Mouse (Mus musculus) CH12.LX (cell line): Measurements from ENCODE around the gene Rasgef1c. TPM values are rescaled to one million over a fixed set of nuclear protein-coding genes. Genes with fewer than 3 reads are reported as not detected.

Experiments
- DNase-seq: peaks from one replicate; pipeline ENCODE4 v3.0.0-alpha.2; 2013; ENCODE audit errors: extremely low read depth
- H3K27ac ChIP-seq: 2 replicates; pipeline ENCODE4 v1.5.1; 2012; ENCODE audit warnings: low read depth, mild to moderate bottlenecking, control low read depth, moderate library complexity; ENCODE audit not compliant: insufficient read depth
- H3K27me3 ChIP-seq: replicated peaks from 2 replicates; pipeline ENCODE3; 2012; ENCODE audit warnings: inconsistent platforms
- H3K36me3 ChIP-seq, 2 experiments: replicated peaks in 1 of 2; 2 replicates each; pipeline versions ENCODE3 to v1.6.1; 2012; ENCODE audit warnings: inconsistent platforms in 1 of 2, low read length in 1 of 2, mild to moderate bottlenecking in 1 of 2, mixed read lengths in 1 of 2, moderate library complexity in 1 of 2; ENCODE audit not compliant: control insufficient read depth in 1 of 2, insufficient read depth in 1 of 2
- H3K4me1 ChIP-seq, 2 experiments: 2 replicates each; pipeline ENCODE4 v1.6.1; 2012; ENCODE audit warnings: inconsistent platforms in 1 of 2, moderate library complexity in 1 of 2; ENCODE audit not compliant: insufficient read depth in 2 of 2, control insufficient read depth in 1 of 2
- H3K4me2 ChIP-seq: 2 replicates; pipeline ENCODE4 v1.6.1; 2012; ENCODE audit warnings: low read depth, mild to moderate bottlenecking, control low read depth; ENCODE audit not compliant: poor library complexity, insufficient read depth, severe bottlenecking
- H3K4me3 ChIP-seq, 3 experiments: fragments of 150-350 bp in 1 of 3; sonication (generic) in 1 of 3; replicated peaks in 1 of 3; 2 replicates each; pipeline versions ENCODE3 to v1.5.1; 2011 to 2012; ENCODE audit warnings: low read depth in 2 of 3, low read length in 2 of 3, mild to moderate bottlenecking in 2 of 3, moderate library complexity in 2 of 3, control low read depth in 1 of 3, improper control_type of control experiment in 1 of 3, inconsistent platforms in 1 of 3, mixed read lengths in 1 of 3; ENCODE audit not compliant: poor library complexity in 1 of 3
- H3K79me2 ChIP-seq: replicated peaks from 2 replicates; pipeline ENCODE4 v1.6.1; 2012; ENCODE audit warnings: mild to moderate bottlenecking, moderate library complexity; ENCODE audit not compliant: control insufficient read depth, poor library complexity, insufficient read depth, severe bottlenecking; ENCODE audit errors: extremely low read depth
- H3K9ac ChIP-seq: 2 replicates; pipeline ENCODE4 v1.6.1; 2012; ENCODE audit warnings: low read depth, mild to moderate bottlenecking, control low read depth, moderate library complexity; ENCODE audit not compliant: insufficient read depth
- H3K9me3 ChIP-seq: replicated peaks from 2 replicates; pipeline ENCODE3; 2012; ENCODE audit warnings: low read length, inconsistent platforms, mixed read lengths
- BHLHE40 ChIP-seq: IDR thresholded peaks from 2 replicates; pipeline ENCODE4 v1.6.1; 2011; ENCODE audit warnings: mild to moderate bottlenecking, low read depth, low read length, improper control_type of control experiment
- CHD2 ChIP-seq: IDR thresholded peaks from 2 replicates; pipeline ENCODE4 v1.6.1; 2011; ENCODE audit warnings: low read length, improper control_type of control experiment
- CTCF ChIP-seq, 2 experiments: IDR thresholded peaks in 1 of 2; conservative IDR thresholded peaks in 1 of 2; 2 replicates each; pipeline ENCODE4 v1.5.1; 2011 to 2012; ENCODE audit warnings: low read depth in 2 of 2, low read length in 2 of 2, improper control_type of control experiment in 1 of 2, inconsistent platforms in 1 of 2, mild to moderate bottlenecking in 1 of 2, moderate library complexity in 1 of 2
- EP300 ChIP-seq: IDR thresholded peaks from 2 replicates; pipeline ENCODE4 v1.6.1; 2011; ENCODE audit warnings: low read length, improper control_type of control experiment
- ETS1 ChIP-seq: conservative IDR thresholded peaks from 2 replicates; pipeline ENCODE4 v1.6.1; 2012; ENCODE audit warnings: low read depth, mild to moderate bottlenecking, inconsistent platforms, low read length, improper control_type of control experiment, moderate library complexity
- IRF4 ChIP-seq: IDR thresholded peaks from 2 replicates; pipeline ENCODE4 v1.6.1; 2014; ENCODE audit warnings: low read depth, mild to moderate bottlenecking, inconsistent platforms, low read length, improper control_type of control experiment
- JUN ChIP-seq: IDR thresholded peaks from 2 replicates; pipeline ENCODE4 v1.6.1; 2011; ENCODE audit warnings: low read depth, mild to moderate bottlenecking, low read length, improper control_type of control experiment, moderate library complexity; ENCODE audit not compliant: insufficient read depth
- JUND ChIP-seq: conservative IDR thresholded peaks from 2 replicates; pipeline ENCODE4 v1.6.1; 2011; ENCODE audit warnings: low read depth, low read length, improper control_type of control experiment
- MAX ChIP-seq: IDR thresholded peaks from 2 replicates; pipeline ENCODE4 v1.6.1; 2011; ENCODE audit warnings: low read length, improper control_type of control experiment
- MAZ ChIP-seq: IDR thresholded peaks from 2 replicates; pipeline ENCODE4 v1.6.1; 2012; ENCODE audit warnings: low read depth, mild to moderate bottlenecking, inconsistent platforms, low read length, improper control_type of control experiment, moderate library complexity
- MEF2A ChIP-seq: IDR thresholded peaks from 2 replicates; pipeline ENCODE4 v1.6.1; 2014; ENCODE audit warnings: low read depth, mild to moderate bottlenecking, inconsistent platforms, low read length, improper control_type of control experiment, borderline replicate concordance
- MXI1 ChIP-seq: IDR thresholded peaks from 2 replicates; pipeline ENCODE4 v1.6.1; 2011; ENCODE audit warnings: mild to moderate bottlenecking, low read depth, low read length, improper control_type of control experiment
- NELFE ChIP-seq: IDR thresholded peaks from 2 replicates; pipeline ENCODE4 v1.6.1; 2011; ENCODE audit warnings: low read depth, low read length, improper control_type of control experiment
- RAD21 ChIP-seq: IDR thresholded peaks from 2 replicates; pipeline ENCODE4 v1.6.1; 2011; ENCODE audit warnings: low read depth, mild to moderate bottlenecking, low read length, improper control_type of control experiment, moderate library complexity
- SMC3 ChIP-seq: IDR thresholded peaks from 2 replicates; pipeline ENCODE4 v1.6.1; 2011; ENCODE audit warnings: low read depth, low read length, improper control_type of control experiment
- TBP ChIP-seq: conservative IDR thresholded peaks from 2 replicates; pipeline ENCODE4 v1.6.1; 2011; ENCODE audit warnings: low read depth, low read length, improper control_type of control experiment
- TCF12 ChIP-seq: IDR thresholded peaks from 2 replicates; pipeline ENCODE4 v1.6.1; 2014; ENCODE audit warnings: low read depth, mild to moderate bottlenecking, inconsistent platforms, low read length, improper control_type of control experiment
- USF1 ChIP-seq: IDR thresholded peaks from 2 replicates; pipeline ENCODE4 v1.6.1; 2014; ENCODE audit warnings: low read depth, mild to moderate bottlenecking, inconsistent platforms, low read length, improper control_type of control experiment
- USF2 ChIP-seq: conservative IDR thresholded peaks from 2 replicates; pipeline ENCODE4 v1.6.1; 2011; ENCODE audit warnings: low read depth, low read length, improper control_type of control experiment
- ZC3H11A ChIP-seq: IDR thresholded peaks from 2 replicates; pipeline ENCODE4 v1.6.1; 2012; ENCODE audit warnings: low read depth, mild to moderate bottlenecking, inconsistent platforms, low read length, improper control_type of control experiment
- ZNF384 ChIP-seq: IDR thresholded peaks from 2 replicates; pipeline ENCODE4 v1.6.1; 2012; ENCODE audit warnings: low read depth, low read length, improper control_type of control experiment, inconsistent platforms
- dilution Hi-C: fragments of 300-500 bp; cut with MboI; formaldehyde crosslinking; loops from 2 replicates; pipeline ENCODE4 v1.14.3; 2020; ENCODE audit warnings: low sequenced_read_pairs; ENCODE audit not compliant: extremely low pct_unique_long_range_greater_than_20kb, extremely low pct_ligation_motif_present
- in situ Hi-C: fragments of 300-500 bp; cut with MboI; formaldehyde crosslinking; loops from 3 replicates; pipeline ENCODE4 v1.14.3; 2019; ENCODE audit warnings: low sequenced_read_pairs, low pct_ligation_motif_present, low pct_unique_long_range_greater_than_20kb, mixed read lengths
- polyA plus RNA-seq: library from polyadenylated mRNA; unstranded; fragments of >175 nt; gene quantifications from 2 replicates; pipeline ENCODE4 v1.2.1, GENCODE M21; 2012; ENCODE audit warnings: low read depth; ENCODE audit not compliant: insufficient read length
- total RNA-seq, 2 experiments: library from RNA; depleted of rRNA; stranded (reverse); fragments of 300-350 nt in 1 of 2; fragments of >200 nt in 1 of 2; gene quantifications; 2 replicates each; pipeline ENCODE4 v1.2.3; 2012 to 2014

Rasgef1c gene
- total and polyA plus RNA-seq, 3 experiments = not detected

DNA sequence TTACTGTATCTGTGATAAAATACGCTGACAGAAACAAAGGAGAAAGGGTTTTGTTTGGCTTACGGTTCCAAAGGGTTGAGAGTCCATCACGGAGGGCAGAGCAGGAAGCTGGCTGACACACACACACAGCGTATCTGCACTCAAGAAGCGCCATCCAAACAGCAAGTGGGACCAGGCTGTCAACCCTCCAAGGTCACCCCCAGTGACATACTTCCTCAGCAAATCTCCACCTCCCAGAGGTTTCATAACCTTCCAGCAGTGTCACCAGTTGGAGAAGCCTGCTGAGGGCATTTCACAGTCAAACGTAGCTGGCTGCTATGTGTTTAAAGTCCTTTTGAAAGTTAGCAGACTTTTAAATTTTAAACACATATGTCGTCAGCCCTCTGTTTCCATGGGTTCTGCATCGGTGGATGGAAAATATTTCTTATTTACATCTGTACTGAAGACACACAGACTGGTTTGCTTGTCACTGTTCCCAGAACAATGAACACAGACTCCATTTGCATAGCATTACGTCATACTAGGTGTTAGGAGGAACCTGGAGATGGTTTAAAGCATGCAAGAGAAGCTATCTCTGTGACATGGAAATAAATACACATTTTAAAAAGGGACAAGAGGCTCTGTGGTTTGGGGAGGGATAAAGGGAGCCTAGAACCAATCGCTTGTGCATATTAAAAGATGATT is 72.2 kb downstream of the Rasgef1c start:
- Histone ChIP-seq H3K27me3 (no peaks in the 10 kb centered on the region), H3K27ac (no peak overlapping the region), H3K79me2 (no peaks in the 10 kb centered on the region), H3K4me2 (no peak overlapping the region), H3K9me3 (peaks cover 4% of the 10 kb centered on the region), H3K9ac (no peak overlapping the region), H3K4me3 (no peak overlapping the region), H3K4me1 (peaks cover 12 to 19% of the 10 kb centered on the region in 2 experiments), H3K36me3 (no peaks in the 10 kb centered on the region)
- TF ChIP-seq JUN (0 out of 2 replicates have a peak, but pooled peaks have one; percentile 30), CHD2 (no peak), MAX (no peak)
- in situ Hi-C loops = no loop called here
- dilution Hi-C loops = no loop called here
- DNase-seq = no peak

DNA sequence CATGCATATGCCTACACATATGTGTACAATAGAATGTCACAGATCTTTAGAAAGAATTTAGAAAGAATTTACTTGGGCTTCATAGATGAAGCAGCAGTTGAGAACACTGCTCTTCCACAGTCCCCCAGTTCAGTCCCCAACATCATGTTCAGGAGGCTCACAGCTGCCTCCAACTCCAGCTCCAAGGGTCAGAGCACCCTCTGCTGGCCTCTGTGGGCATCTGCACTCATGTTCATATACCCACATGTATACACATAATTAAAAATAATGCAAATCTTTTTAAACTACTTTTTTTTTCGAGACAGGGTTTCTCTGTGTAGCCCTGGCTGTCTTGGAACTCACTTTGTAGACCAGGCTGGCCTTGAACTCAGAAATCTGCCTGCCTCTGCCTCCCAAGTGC is 73.0 kb downstream of the Rasgef1c start:
- in situ Hi-C loops = no loop called here

GRCm38 (mm10) chr11:49977963-49978568 is 76.4 kb downstream of the Rasgef1c start:
- no peaks in the 10 kb centered on the region for H3K36me3 ChIP-seq
- peaks cover 30 to 55% of the 10 kb centered on the region in 2 experiments for H3K4me1 ChIP-seq
- peak overlapping the region; percentile 17 to 43 (median 26) for H3K4me3 ChIP-seq
- H3K9me3 ChIP-seq = peaks cover 4% of the 10 kb centered on the region
- TF ChIP-seq BHLHE40 (peak; percentile 55), ZNF384 (0 out of 2 replicates have a peak, but pooled peaks have one; percentile 10), USF2 (no peak), ETS1 (peak; percentile 61), TCF12 (no peak), JUND (no peak), USF1 (no peak), TBP (no peak), IRF4 (peak; percentile 80), SMC3 (no peak), NELFE (no peak), RAD21 (no peak), EP300 (peak; percentile 66; the same call in 1 of the 2 replicates), JUN (no peak), MXI1 (peak; percentile 63; the same call in 1 of the 2 replicates), ZC3H11A (no peak), CHD2 (no peak), MEF2A (peak; percentile 61; the same call in 1 of the 2 replicates), MAX (no peak)
- H3K27me3 ChIP-seq = no peaks in the 10 kb centered on the region
- H3K9ac ChIP-seq = 0 out of 2 replicates have a peak overlapping the region, but pooled peaks have one; percentile 10
- no peaks in the 10 kb centered on the region for H3K79me2 ChIP-seq
- dilution Hi-C loops = no loop called here
- peak overlapping the region; percentile 88 for H3K4me2 ChIP-seq
- peak; percentile 48 for DNase-seq
- in situ Hi-C loops = no loop called here
- H3K27ac ChIP-seq = no peak overlapping the region

More for the DNA sequence above, 73.0 kb downstream of the Rasgef1c start:
- no peaks in the 10 kb centered on the region for H3K27me3 ChIP-seq
- H3K79me2 ChIP-seq = no peaks in the 10 kb centered on the region
- DNase-seq = no peak
- H3K9ac ChIP-seq = no peak overlapping the region
- dilution Hi-C loops = no loop called here
- TF ChIP-seq MAZ = no peak
- TF ChIP-seq TCF12 = no peak
- TF ChIP-seq CTCF (conservative IDR thresholded peaks at IDR 0.05 in 1 of 2, IDR thresholded peaks at IDR 0.05 in 1 of 2; ENCODE audit: low read depth in 2 of 2, low read length in 2 of 2) = peak in 1 of 2 experiments; percentile 28; a peak in 1 of 4 replicates
- H3K27ac ChIP-seq = no peak overlapping the region
- H3K4me2 ChIP-seq = no peak overlapping the region
- H3K36me3 ChIP-seq = no peaks in the 10 kb centered on the region
- H3K9me3 ChIP-seq = peaks cover 4% of the 10 kb centered on the region
- H3K4me3 ChIP-seq = no peak overlapping the region
- H3K4me1 ChIP-seq = peaks cover 20 to 28% of the 10 kb centered on the region in 2 experiments
